Mouse (Mus musculus) testis, postnatal 10 days (tissue): ENCODE measurements at regions not wholly inside any gene's neighbourhood (a gene's known extent, or its start where the extent isn't known, plus 50 kb on each side); places are given as distances from the start of the nearest gene placed in this dataset.

ENCODE experiments used
- DNase-seq: peaks from one replicate; pipeline ENCODE4 v3.0.0; 2021; ENCODE audit warnings: low spot score

DNA sequence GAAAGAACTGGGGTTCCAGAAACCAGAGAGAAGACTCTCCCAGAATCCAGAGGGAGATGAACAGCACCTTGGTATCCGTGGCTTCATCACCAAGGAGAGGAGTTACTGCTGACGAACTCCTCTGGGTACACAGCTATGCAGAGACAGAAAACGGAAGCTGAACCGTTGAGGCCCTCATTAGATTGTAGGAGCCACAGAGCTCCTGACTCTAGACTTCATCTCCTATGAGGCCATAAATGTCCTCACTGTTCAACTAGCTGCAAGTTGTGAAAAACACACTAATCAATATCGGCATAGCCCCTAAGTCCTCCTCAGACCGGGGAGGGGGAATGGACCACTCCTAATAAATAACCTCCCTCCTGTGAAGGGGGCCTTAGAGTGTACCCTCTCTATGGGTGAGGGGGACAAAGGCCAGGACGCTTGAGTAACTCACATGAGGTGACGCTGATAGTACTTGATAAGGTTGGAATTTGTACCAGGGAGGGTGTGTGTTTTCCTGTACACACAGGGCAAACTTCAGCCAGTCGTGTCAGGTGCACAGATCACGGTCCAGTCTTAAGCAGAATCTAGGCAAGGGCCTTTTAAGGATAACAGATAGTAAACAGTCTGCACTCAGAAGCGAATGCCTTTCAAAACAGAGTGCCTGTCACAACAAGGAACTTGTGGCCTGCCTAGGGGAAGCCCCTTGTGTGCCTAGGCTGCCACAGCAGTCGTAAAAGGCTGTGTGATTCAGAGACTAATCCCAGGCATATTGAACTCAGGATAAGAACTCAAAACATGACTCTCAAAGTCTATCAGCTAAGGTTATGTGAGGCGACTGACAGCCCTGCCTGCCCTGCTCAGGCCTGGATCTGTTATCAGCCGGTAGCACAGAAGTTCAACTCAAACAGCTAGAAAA is 104.2 kb downstream of the Dyrk2 start:
- no peak for DNase-seq

DNA sequence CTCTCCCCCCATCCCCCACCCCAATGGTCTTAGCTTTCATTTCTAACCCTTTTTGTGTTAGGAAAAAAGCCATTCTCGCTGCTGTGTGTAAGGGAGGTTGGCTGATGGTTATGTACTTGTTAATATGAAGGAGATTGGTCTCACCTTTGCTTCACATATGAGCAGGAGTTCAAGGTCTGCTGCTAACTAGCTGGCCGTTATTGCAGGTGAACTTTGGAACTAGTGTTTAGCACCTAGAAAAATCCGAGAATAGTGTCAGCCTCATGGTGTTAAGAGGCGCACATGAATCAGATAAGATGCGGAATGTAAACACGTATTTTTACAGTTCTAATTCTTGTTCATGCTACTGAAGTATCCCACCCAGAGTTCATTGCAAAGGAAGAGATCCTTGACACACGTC is 103.2 kb downstream of the Dyrk2 start:
- no peak for DNase-seq

- no peak for DNase-seq
Observed at GRCm38 (mm10) chr10:118769751-118770150, 100.3 kb downstream of the Dyrk2 start.

GRCm38 (mm10) chr10:118778656-118779055 is 91.4 kb downstream of the Dyrk2 start:
- no peak for DNase-seq

GRCm38 (mm10) chr10:118780831-118781569 is 89.0 kb downstream of the Dyrk2 start:
- DNase-seq = no peak

GRCm38 (mm10) chr10:118781811-118782232 is 88.2 kb downstream of the Dyrk2 start:
- DNase-seq = no peak

DNA sequence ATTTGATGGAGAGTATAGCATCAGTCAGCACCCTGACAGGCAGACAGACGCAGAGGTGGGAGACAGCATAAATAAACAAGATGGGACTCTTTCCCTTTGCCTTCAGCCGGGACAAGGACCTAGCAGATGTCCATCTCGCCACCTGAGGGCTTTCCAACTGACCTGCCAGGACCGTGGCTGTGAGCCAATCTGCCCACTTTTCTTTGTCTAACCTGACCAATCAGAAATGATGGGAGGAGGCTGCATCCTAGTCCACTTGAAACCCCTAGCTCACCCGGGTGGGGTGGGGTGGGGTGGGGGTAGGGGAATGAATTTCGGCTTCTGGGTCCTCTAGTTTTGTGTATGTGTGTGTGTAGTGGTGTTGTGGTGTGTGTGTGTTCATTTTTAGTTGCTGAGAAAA is 87.4 kb downstream of the Dyrk2 start:
- no peak for DNase-seq

DNA sequence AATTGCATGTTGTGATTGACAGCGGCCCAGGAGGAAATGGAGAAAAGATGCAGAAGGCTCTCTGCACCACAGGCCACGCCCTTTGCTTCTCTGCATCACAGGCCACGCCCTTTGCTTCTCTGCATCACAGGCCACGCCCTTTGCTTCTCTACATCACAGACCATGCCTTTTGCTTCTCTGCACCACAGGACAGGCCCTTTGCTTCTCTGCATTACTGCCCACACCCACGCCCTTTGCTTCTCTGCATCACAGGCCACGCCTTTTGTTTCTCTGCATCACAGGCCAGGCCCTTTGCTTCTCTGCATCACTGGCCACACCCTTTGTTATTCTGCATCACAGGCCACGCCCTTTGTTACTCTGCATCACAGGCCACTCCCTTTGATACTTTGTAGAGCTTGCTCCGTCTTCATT is 82.7 kb downstream of the Dyrk2 start:
- DNase-seq = no peak

DNA sequence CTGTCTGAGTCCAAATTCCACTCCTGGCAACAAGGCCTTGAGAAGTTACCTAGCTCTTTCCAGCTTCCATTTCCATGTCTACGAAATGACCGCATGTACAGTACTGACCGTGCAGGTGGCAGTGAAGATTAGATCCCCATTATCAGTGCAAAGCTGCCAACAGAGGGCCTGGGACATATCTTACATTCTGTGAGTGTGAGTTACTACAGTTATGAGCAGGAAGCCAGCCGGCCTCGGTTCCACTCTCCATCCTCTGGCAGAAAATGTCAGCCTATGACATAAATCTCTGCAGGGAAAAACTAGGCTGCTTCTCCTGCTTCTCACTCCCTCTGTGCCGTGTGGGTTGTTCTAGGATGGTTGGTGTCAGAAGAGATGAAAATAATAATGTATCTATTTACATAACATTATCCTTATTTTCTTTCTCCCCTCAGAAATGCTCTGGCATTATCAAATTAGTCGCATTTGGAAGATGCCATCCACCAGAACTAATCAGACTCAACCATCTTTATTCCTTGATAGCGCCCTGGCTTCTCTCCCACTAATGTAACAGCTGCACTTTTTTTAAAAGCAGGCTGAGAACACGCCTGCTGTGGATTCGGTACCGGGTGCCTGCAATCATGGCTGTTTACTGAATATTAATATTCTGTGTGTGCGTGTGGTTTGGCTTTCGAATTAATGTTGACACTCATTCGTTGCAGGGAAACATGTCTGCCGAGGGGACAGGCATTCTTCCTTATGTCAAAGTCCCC is 77.5 kb downstream of the Dyrk2 start:
- DNase-seq = no peak

DNA sequence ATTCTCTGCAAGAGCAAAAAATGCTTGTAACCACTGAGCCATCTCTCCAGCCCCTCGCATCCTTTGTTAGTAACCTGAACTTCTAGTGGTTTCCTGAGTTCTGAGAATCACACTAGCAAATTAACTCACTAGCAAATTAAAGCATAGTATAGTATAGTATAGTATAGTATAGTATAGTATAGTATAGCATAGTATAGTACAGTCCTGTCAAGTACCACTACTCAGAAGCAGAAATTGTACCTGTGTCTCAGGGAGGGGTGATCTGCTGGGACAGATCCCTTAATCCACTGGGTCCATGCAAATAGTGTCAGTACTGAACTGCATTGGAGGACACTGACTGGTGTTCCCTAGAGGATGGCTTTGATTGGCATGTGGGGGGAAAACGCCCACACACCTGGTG is 76.2 kb downstream of the Dyrk2 start:
- DNase-seq = no peak

DNA sequence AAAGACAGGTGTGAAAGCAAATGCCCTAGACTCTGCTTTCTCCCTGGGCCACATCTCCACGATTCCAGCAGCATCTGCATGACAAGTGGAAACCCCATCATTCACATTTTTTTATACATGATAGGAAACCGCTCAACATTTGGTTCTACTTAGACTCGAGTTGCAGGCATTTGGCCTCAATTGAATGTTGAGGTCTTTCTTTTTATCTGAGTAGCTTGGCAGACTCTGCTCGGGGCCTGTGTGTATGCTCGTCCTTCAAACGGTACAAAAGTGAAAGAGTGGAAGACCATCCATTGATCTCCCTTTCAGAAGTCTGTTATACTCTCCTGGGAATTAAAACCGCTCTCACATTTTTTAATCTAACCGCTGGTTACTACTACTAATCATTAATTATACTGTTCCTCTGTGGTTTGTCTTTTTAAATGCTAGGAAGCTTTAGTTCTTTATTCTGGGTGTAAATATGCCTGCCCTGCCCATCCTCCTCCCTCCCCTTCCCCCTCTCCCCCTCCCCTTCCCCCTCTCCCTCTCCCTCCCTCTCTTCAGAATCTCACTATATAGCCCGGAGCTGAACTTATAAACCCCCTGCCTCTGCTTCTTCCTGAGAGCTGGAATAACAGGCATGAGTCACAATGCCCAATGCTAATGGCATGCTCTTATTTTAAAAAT is 75.5 kb downstream of the Dyrk2 start:
- no peak for DNase-seq

- no peak for DNase-seq
Observed at GRCm38 (mm10) chr10:118795061-118795407, 75.0 kb downstream of the Dyrk2 start.

GRCm38 (mm10) chr10:118796512-118796911 is 73.5 kb downstream of the Dyrk2 start:
- DNase-seq = no peak

DNA sequence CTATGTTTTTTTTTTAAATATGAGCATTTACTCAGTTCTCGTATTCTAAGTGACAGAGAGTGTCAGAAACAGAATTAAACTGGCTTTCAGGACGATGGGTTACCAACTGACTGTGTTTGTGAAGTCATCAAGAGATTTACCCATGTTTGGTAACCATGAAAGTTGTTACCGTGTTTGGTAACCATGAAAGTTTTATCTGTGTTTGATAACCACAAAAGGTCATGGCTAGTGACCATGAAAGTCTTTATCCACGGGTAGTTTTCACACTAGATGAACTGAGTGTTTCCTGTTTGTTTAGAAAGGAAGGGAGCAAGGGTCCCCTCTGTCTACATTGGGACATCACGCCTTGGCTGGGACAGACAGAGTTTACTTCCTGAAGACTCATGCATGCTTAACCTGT is 72.8 kb downstream of the Dyrk2 start:
- no peak for DNase-seq

- DNase-seq = no peak
Observed at GRCm38 (mm10) chr10:118799767-118800166, 70.2 kb downstream of the Dyrk2 start.

GRCm38 (mm10) chr10:118803922-118804557 is 66.0 kb downstream of the Dyrk2 start:
- DNase-seq = no peak

- DNase-seq = no peak
Observed at GRCm38 (mm10) chr10:118804574-118804973, 65.4 kb downstream of the Dyrk2 start.
